Mouse (Mus musculus): ENCODE data around the gene Cuta.

The Cuta gene

DNA sequence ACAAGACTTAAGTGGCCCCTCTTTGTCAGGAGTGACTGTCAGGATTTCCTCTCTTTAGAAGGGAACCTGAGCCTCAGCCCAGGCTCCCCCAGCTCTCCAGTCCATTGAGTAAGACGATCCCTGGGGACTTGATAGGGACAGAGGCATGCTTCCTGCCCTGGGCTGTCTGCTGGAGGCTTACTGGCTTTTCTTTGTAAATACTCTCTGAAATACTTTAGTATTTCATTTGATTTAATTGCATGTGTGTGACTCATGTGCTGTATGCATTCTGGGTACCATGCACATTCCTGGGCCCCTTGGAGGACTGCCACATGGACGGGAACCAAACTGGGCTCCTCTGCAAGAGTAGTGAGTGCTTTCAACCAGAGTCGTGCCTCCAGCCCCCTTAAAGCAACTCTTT, 51.4 kb downstream of the Cuta start:
- no peak for DNase-seq (ENCODE audit: low spot score)

DNA sequence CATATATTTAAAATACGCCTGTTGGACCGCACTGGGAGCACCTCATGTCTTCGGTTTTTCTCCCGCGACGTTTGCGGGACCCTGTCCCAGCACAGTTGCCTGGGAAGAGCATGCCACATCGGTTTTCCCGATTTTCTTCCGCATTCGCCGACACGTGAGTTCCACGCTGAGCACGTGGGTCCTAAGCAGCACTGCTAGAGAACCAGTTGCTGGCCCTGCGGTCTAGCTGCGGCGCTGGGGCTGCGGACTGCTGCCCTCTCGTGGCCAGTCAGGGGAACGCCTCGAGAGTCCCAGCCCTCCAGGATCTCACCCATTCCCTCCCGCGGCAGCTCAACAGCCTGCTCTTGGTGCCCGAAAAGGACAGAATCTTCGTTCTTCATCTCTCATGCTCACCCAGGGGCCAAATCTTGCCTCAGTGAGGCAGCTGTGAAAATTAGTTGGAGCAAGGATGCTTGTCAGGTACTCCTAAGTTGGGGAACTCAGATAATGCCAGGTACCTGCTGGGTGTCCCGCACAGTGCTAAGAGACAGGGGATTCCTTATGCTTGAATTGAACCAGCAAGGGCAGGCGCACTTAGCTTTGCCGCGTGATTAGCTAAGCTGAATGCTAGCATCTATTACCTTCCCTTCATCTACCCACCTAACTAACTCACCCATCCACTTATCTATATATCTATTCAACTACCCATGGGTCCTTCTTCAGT, 53.2 kb downstream of the Cuta start:
- DNase-seq (ENCODE audit: low spot score), result peak; percentile 75

- DNase-seq (ENCODE audit: low spot score), result peak; percentile 80
Measured at GRCm38 (mm10) chr17:26884995-26885926, 54.1 kb downstream of the Cuta start.

Measured in spleen, adult 12 weeks (tissue).